Mouse (Mus musculus) left cerebral cortex, postnatal 25 days (tissue): ENCODE measurements around the gene Fdx1. TPM values are rescaled to one million over a fixed set of nuclear protein-coding genes. Genes with fewer than 3 reads are reported as not detected.

Experiments used
- DNase-seq, 2 experiments: peaks; one replicate each; pipeline ENCODE4 v3.0.0; 2022; ENCODE audit warnings: low spot score in 2 of 2, mixed read lengths in 1 of 2
- intact Hi-C: fragments of 180-260 bp; cut with DNase I; formaldehyde crosslinking; loops from one replicate; pipeline ENCODE4 v1.15.1; 2025
- total RNA-seq, 2 experiments: library from RNA; stranded (reverse); gene quantifications; 2 replicates each; pipeline ENCODE4 v1.2.3; 2021

Gene Fdx1
- total RNA-seq, 2 experiments from 2014 or later, result 18.3 to 19.4 TPM

DNA sequence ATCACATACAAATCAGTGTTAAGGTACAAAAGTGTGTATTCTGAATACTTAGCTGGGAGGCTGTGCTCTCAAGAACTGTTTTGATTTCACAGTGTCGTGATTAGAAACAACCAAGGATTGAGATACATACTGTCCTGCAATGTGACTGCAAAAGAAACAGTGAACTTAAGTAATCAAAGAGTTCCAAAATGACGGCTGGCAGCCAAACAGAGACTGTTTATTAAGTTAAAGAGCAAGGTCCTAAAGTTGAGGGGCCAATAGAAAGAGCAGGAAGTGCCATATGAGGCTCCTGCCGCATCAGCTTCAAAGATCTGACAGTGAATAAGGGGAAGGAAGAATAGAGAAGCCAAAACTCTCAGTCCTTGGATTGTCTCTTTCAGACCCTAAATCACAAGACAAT lies 10.5 kb upstream of the Fdx1 start:
- intact Hi-C loops, result no loop called here

GRCm38 (mm10) chr9:51966373-51966772 lies 3.0 kb upstream of the Fdx1 start:
- intact Hi-C loops, result no loop called here
- DNase-seq, result no peak

More for the DNA sequence above, 10.5 kb upstream of the Fdx1 start:
- no peak for DNase-seq

- intact Hi-C loops, result no loop called here
- DNase-seq, result no peak
These were observed 754 bp upstream of the Fdx1 start for GRCm38 (mm10) chr9:51964110-51964509.

GRCm38 (mm10) chr9:51961190-51961909 lies 2.0 kb downstream of the Fdx1 start:
- DNase-seq, result no peak
- intact Hi-C loops, result no loop called here

- no peak for DNase-seq
- intact Hi-C loops, result no loop called here
These were observed 3.0 kb downstream of the Fdx1 start for GRCm38 (mm10) chr9:51960331-51960730.

DNA sequence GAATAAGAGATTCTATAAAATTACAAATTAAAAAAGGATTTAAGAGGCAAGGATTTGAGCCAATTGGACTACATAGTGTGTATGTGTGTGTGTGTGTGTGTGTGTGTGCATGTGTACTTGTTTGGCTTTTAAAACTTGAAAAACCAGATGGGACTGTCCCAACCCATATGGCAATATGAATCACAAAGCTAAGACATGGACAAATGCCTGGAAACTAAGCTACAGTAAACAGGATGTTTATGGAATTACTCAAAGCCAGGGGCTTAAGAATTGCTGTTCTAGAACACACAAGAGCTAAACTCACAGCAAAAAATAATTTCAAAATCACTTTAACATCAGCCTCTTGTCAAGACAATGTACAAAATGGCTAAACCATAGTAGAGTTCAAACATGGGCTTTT lies 4.4 kb downstream of the Fdx1 start:
- DNase-seq, result no peak
- intact Hi-C loops, result no loop called here

DNA sequence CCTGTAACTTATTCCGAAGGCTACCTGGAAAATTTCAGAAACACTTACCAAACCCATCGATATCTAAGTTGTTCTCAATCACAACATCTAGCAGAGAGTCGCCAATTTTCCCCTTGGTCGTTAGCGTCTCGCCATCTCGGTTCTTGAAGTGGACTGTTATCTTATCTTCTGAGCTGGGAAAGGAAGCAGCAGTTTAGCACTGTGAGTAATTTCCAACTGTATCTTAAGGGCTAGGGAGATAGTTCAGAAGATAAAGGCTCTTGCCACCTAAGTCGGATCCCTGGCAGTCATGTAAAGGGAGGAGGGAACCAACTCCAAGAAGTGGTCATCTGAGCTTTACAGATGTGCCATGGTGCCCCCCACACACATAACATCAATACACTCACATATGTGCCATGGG lies 6.3 kb downstream of the Fdx1 start:
- no peak for DNase-seq
- intact Hi-C loops, result no loop called here

- DNase-seq, result no peak
- intact Hi-C loops, result no loop called here
These were observed 6.9 kb downstream of the Fdx1 start for GRCm38 (mm10) chr9:51956484-51956883.

DNA sequence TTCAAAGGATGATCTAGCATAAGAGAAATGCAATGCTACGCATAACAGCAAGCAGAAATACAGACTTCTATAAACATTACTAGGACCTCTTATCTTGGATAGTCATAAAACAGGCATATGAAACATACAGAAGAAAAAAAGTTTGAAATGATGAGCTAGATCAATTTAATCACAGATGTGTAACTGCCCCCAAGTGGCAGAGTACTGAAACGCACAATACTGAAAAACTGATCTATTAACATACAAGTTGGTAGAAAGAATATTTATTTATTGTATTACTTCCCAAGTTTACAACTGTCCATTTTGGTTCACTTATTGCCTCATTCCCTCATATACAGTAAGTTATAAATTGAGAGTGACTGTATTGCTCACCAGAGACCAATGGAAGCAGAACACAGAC lies 12.0 kb downstream of the Fdx1 start:
- peak in 1 of 2 experiments; percentile 57 for DNase-seq
- intact Hi-C loops, result loop anchor here (5.0 kb wide), 3 partner anchors 184 to 789 kb away; partner anchors contain the start of gene Arhgap20

DNA sequence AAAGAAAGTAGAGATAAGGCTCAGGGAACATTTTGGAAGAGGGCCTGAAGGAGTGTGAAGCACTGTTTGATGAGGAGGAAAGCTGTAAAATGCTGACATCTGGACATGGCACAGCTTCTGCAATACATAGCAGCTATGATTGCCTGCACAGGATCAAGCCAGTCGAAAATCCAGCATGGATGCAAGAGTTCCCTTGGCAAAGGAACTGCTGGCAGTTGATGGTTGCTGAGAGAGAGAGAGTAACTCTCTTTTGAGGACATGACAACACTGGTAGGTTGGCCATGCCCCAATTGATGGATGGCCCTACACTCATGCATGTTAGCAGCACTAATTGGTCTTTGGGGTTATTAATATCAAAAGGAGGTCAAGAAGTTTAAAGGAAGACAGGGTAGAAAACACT lies 12.7 kb downstream of the Fdx1 start:
- intact Hi-C loops, result loop anchor here (5.0 kb wide), 3 partner anchors 183 to 788 kb away; partner anchors contain the start of gene Arhgap20
- no peak for DNase-seq

GRCm38 (mm10) chr9:51950225-51950624 lies 13.1 kb downstream of the Fdx1 start:
- intact Hi-C loops, result loop anchor here (5.0 kb wide), 3 partner anchors 183 to 788 kb away; partner anchors contain the start of gene Arhgap20

GRCm38 (mm10) chr9:51943934-51944333 lies 19.4 kb downstream of the Fdx1 start:
- intact Hi-C loops, result no loop called here

More at GRCm38 (mm10) chr9:51950225-51950624, 13.1 kb downstream of the Fdx1 start:
- DNase-seq, result no peak

GRCm38 (mm10) chr9:51934641-51935040 lies 28.7 kb downstream of the Fdx1 start:
- peak; percentile 10 to 88 for DNase-seq
- intact Hi-C loops, result loop anchor here (5.0 kb wide), 1 partner anchor 72 kb away; no protein-coding TSS in a partner anchor

More at GRCm38 (mm10) chr9:51943934-51944333, 19.4 kb downstream of the Fdx1 start:
- no peak for DNase-seq

GRCm38 (mm10) chr9:51931997-51932396 lies 31.4 kb downstream of the Fdx1 start:
- no peak for DNase-seq
- intact Hi-C loops, result loop anchor here (5.0 kb wide), 1 partner anchor 70 kb away; no protein-coding TSS in a partner anchor

GRCm38 (mm10) chr9:51931054-51931690 lies 32.2 kb downstream of the Fdx1 start:
- DNase-seq, result no peak
- intact Hi-C loops, result loop anchor here (5.0 kb wide), 1 partner anchor 69 kb away; no protein-coding TSS in a partner anchor

DNA sequence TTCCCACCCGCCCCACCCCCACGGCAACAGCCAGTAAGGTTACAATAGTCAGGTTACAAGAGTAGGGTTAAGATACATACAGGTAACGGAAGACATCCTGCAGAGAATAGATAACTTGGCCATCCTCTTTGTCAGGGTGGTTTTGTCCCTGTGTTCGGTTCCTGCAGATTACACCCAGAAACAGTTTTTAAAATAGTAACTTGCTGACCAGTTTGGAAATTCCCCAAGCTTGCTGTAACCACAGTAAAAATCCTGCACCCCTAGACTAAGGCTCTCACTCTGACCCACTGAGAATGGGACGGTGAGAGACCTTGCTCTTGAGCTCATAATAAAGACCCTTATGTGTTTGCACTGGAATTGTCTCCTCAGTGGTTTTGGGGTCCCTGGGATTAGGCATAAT lies 33.4 kb downstream of the Fdx1 start:
- intact Hi-C loops, result loop anchor here (5.0 kb wide), 1 partner anchor 68 kb away; no protein-coding TSS in a partner anchor

DNA sequence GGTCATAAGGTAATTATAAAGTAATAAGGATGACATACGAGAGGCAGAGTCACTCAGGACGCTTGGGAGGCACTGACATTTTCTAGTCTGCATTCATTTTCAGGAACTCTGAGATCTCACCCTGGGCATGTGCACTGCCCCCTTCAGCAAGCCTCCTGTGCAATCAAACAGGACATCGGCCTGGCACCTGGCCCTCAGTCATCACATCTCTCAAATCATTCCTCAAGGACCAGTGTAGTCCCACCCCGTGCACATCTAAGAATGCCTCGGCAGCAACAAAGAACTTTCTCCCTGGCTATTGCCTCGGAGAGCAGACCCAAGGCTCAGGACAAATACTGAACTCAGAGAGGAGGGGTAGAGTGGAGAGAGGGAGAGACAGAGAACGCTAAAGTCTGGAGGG lies 34.7 kb downstream of the Fdx1 start:
- no peak for DNase-seq
- intact Hi-C loops, result no loop called here

More for the DNA sequence above, 33.4 kb downstream of the Fdx1 start:
- no peak for DNase-seq

GRCm38 (mm10) chr9:51928116-51928515 lies 35.2 kb downstream of the Fdx1 start:
- intact Hi-C loops, result no loop called here
- no peak for DNase-seq

DNA sequence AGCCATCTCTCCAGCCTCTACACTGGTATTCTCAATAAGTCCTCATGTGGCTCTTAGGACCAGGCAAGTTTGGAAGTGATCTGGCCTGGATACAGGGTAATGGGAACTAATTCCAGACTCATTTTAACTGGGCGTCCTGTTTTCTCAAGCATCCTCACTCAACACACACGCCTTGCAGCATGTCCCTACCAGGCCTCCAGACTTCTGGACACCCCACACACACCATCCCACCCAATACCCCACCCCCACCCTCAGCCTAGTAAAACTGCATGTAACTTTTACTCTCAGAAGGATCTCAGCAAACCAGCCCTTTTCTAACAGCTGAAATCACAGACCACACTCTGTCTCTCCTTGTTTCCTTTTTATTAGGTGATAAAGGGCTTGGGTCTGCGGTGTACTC lies 35.7 kb downstream of the Fdx1 start:
- DNase-seq, result no peak
- intact Hi-C loops, result no loop called here

- intact Hi-C loops, result no loop called here
- no peak for DNase-seq
These were observed 36.7 kb downstream of the Fdx1 start for GRCm38 (mm10) chr9:51926629-51927028.
